Mouse (Mus musculus) layer of hippocampus, postnatal 10 days (tissue): Measurements from ENCODE around the gene Tnnt1. TPM values are rescaled to one million over a fixed set of nuclear protein-coding genes. Genes with fewer than 3 reads are reported as not detected.
"Not testable (repeated sequence)": the region's sequence is repeated elsewhere in the genome, so short reads cannot be mapped to it uniquely, and the experiment has no call there.

ENCODE experiments used
- DNase-seq, 2 experiments: peaks; one replicate each; pipeline ENCODE4 v3.0.0; 2021; ENCODE audit warnings: low spot score in 2 of 2
- long read RNA-seq: library from polyadenylated mRNA; stranded (forward); transcript quantifications from one replicate; pipeline ENCODE4 v2.0.0, GENCODE M21; 2023
- total RNA-seq, 2 experiments: library from RNA; stranded (reverse); gene quantifications; 2 replicates each; pipeline ENCODE4 v1.2.3; 2021

Gene Tnnt1
- total RNA-seq: 1 to 10 TPM; 2.0 to 2.9 TPM
- long read RNA-seq, partial matches to known transcripts: 4 of 4 reads
- long read RNA-seq, other reads (novel, unspliced or antisense): 0 of 4 reads

GRCm38 (mm10) chr7:4516332-4517050 is at the start of gene Tnnt1:
Gene Tnnt1 (minus strand): TSS chr7:4516382.
- no peak for DNase-seq

- DNase-seq: peak in 1 of 2 experiments; percentile 4
Measured at GRCm38 (mm10) chr7:4562660-4563059, 46.5 kb upstream of the Tnnt1 start.

GRCm38 (mm10) chr7:4557167-4557560 is 41.0 kb upstream of the Tnnt1 start:
- no peak for DNase-seq

GRCm38 (mm10) chr7:4556256-4557166 is 40.3 kb upstream of the Tnnt1 start:
- peak; percentile 87 to 88 for DNase-seq

- DNase-seq: peak; percentile 56 to 75
Measured at GRCm38 (mm10) chr7:4547221-4547641, 31.0 kb upstream of the Tnnt1 start, which contains the start of gene Syt5. Gene Syt5 (minus strand): TSS chr7:4547541.

GRCm38 (mm10) chr7:4546591-4547131 is 30.5 kb upstream of the Tnnt1 start:
- DNase-seq: peak; percentile 93 to 95

GRCm38 (mm10) chr7:4546050-4546449 is 29.9 kb upstream of the Tnnt1 start:
- DNase-seq: no peak

GRCm38 (mm10) chr7:4542013-4542412 is 25.8 kb upstream of the Tnnt1 start:
- DNase-seq: no peak

GRCm38 (mm10) chr7:4541344-4541743 is 25.2 kb upstream of the Tnnt1 start:
- no peak for DNase-seq

- no peak for DNase-seq
Measured at GRCm38 (mm10) chr7:4539019-4539418, 22.8 kb upstream of the Tnnt1 start.

GRCm38 (mm10) chr7:4537181-4537580 is 21.0 kb upstream of the Tnnt1 start:
- no peak for DNase-seq

- no peak for DNase-seq
Measured at GRCm38 (mm10) chr7:4536369-4536768, 20.2 kb upstream of the Tnnt1 start.

GRCm38 (mm10) chr7:4532005-4532729 is 16.0 kb upstream of the Tnnt1 start, which contains the start of gene Dnaaf3:
Gene Dnaaf3 (minus strand): TSS chr7:4532453.
- no peak for DNase-seq

GRCm38 (mm10) chr7:4530166-4530565 is 14.0 kb upstream of the Tnnt1 start:
- not testable (repeated sequence) for DNase-seq

GRCm38 (mm10) chr7:4527302-4527689 is 11.1 kb upstream of the Tnnt1 start:
- DNase-seq: no peak

- DNase-seq: peak; percentile 76 to 84
Measured at GRCm38 (mm10) chr7:4526341-4527301, 10.4 kb upstream of the Tnnt1 start.

- peak in 1 of 2 experiments; percentile 58 for DNase-seq
Measured at GRCm38 (mm10) chr7:4524212-4524922, 8.2 kb upstream of the Tnnt1 start, which contains the start of gene Tnni3. Gene Tnni3 (minus strand): TSS chr7:4524229.

GRCm38 (mm10) chr7:4523205-4524130 is 7.3 kb upstream of the Tnnt1 start:
- DNase-seq: no peak
